ENCODE assay signal across 28 mouse cellular contexts in genomic region chr4:120180535-120180934, GRCm38 (mm10). TPM values are rescaled to one million over a fixed set of nuclear protein-coding genes. Genes with fewer than 3 reads are reported as not detected.
DNase-seq lines count a peak whose midpoint lies in the region; ATAC-seq and TF ChIP-seq lines count a peak whose summit lies in the region.
"Had no signal": no experiment of that assay in that cellular context is flagged by ENCODE, and none has a peak within 500 bp of the region (broad histone marks: within the 10 kb centered on the region; RNA-seq: fewer than 3 reads in every experiment).

No protein-coding gene starts in this region.

- no peak overlapping the region for H3K9ac ChIP-seq in midbrain, embryonic 11.5 days (ENCODE audit: low read length)
- H3K9ac ChIP-seq in intestine, embryonic 16.5 days (ENCODE audit: low read depth, low read length), result no peak overlapping the region
- H3K9ac ChIP-seq: embryonic facial prominence, embryonic 13.5 days; embryonic facial prominence, embryonic 15.5 days; forebrain, embryonic 12.5 days had no signal

- H3K4me2 ChIP-seq in midbrain, embryonic 11.5 days, result no peak overlapping the region
- no peak overlapping the region for H3K4me2 ChIP-seq in intestine, embryonic 16.5 days (ENCODE audit: low read depth, low read length)
- H3K4me2 ChIP-seq: embryonic facial prominence, embryonic 13.5 days; embryonic facial prominence, embryonic 15.5 days; forebrain, embryonic 12.5 days had no signal

- H3K4me1 ChIP-seq in midbrain, embryonic 11.5 days (ENCODE audit: control insufficient read depth, insufficient read depth, low read length), result no peaks in the 10 kb centered on the region
- peaks cover 12% of the 10 kb centered on the region for H3K4me1 ChIP-seq in midbrain, embryonic 10.5 days
- H3K4me1 ChIP-seq in intestine, embryonic 16.5 days (ENCODE audit: control insufficient read depth, insufficient read depth, low read length), result peaks cover 5% of the 10 kb centered on the region
- H3K4me1 ChIP-seq in small intestine, adult 2 months (ENCODE audit: control insufficient read depth, insufficient read depth, insufficient read length, low read length), result peaks cover 29% of the 10 kb centered on the region
- H3K4me1 ChIP-seq: embryonic facial prominence, embryonic 13.5 days; embryonic facial prominence, embryonic 15.5 days had no signal

- H3K27ac ChIP-seq in midbrain, embryonic 11.5 days (ENCODE audit: low read depth, low read length), result no peak overlapping the region
- no peak overlapping the region for H3K27ac ChIP-seq in midbrain, embryonic 10.5 days (replicated peaks)
- no peak overlapping the region for H3K27ac ChIP-seq in intestine, embryonic 16.5 days (ENCODE audit: low read length)
- peak overlapping the region; percentile 82 for H3K27ac ChIP-seq in small intestine, adult 2 months (ENCODE audit: insufficient read depth, low read depth, low read length)
- H3K27ac ChIP-seq: embryonic facial prominence, embryonic 13.5 days; embryonic facial prominence, embryonic 15.5 days; forebrain, embryonic 10.5 days; forebrain, embryonic 12.5 days had no signal

- H3K4me3 ChIP-seq in midbrain, embryonic 11.5 days (ENCODE audit: low read depth, low read length), result no peak overlapping the region
- H3K4me3 ChIP-seq in midbrain, embryonic 10.5 days, result no peak overlapping the region
- no peak overlapping the region for H3K4me3 ChIP-seq in intestine, embryonic 16.5 days (ENCODE audit: low read length)
- H3K4me3 ChIP-seq in small intestine, adult 2 months (ENCODE audit: low read depth, low read length), result no peak overlapping the region
- H3K4me3 ChIP-seq: embryonic facial prominence, embryonic 13.5 days; embryonic facial prominence, embryonic 15.5 days; erythroblast, embryonic 14.5 days; forebrain, embryonic 10.5 days; forebrain, embryonic 12.5 days had no signal

- no peak for TF ChIP-seq POLR2A in small intestine, adult 2 months (IDR thresholded peaks at IDR 0.05; ENCODE audit: low read depth, low read length)

- H3K27me3 ChIP-seq in midbrain, embryonic 11.5 days (ENCODE audit: control insufficient read depth, insufficient read depth, low read length), result no peaks in the 10 kb centered on the region
- H3K27me3 ChIP-seq in midbrain, embryonic 10.5 days (ENCODE audit: low read depth, poor library complexity, severe bottlenecking), result no peaks in the 10 kb centered on the region
- no peaks in the 10 kb centered on the region for H3K27me3 ChIP-seq in intestine, embryonic 16.5 days (replicated peaks; ENCODE audit: control insufficient read depth, insufficient read depth, low read length)
- no peaks in the 10 kb centered on the region for H3K27me3 ChIP-seq in small intestine, adult 2 months (ENCODE audit: control insufficient read depth, insufficient read depth, low read length)
- H3K27me3 ChIP-seq: embryonic facial prominence, embryonic 13.5 days; embryonic facial prominence, embryonic 15.5 days had no signal

- H3K9me3 ChIP-seq in midbrain, embryonic 11.5 days (ENCODE audit: control insufficient read depth, low read length), result no peaks in the 10 kb centered on the region
- H3K9me3 ChIP-seq in midbrain, embryonic 10.5 days (replicated peaks), result no peaks in the 10 kb centered on the region
- no peaks in the 10 kb centered on the region for H3K9me3 ChIP-seq in intestine, embryonic 16.5 days (ENCODE audit: control insufficient read depth, low read length)
- H3K9me3 ChIP-seq: embryonic facial prominence, embryonic 13.5 days; embryonic facial prominence, embryonic 15.5 days; forebrain, embryonic 10.5 days; forebrain, embryonic 12.5 days had no signal

- ATAC-seq in midbrain, embryonic 11.5 days (ENCODE audit: low FRiP score), result no peak
- peak; percentile 64 for ATAC-seq in intestine, embryonic 16.5 days
- ATAC-seq: forebrain, embryonic 14.5 days had no signal

- peak; percentile 8 for DNase-seq in midbrain, embryonic 11.5 days (ENCODE audit: low spot score, missing footprints)
- no peak for DNase-seq in midbrain, embryonic 10.5 days (ENCODE audit: low spot score)
- DNase-seq in natural killer cell, adult 2 months (ENCODE audit: low spot score in 2 of 2), result no peak
- DNase-seq in thymus, adult 18-20 months, result no peak
- DNase-seq in layer of hippocampus, adult 8-10 months (ENCODE audit: low spot score in 2 of 2), result no peak
- DNase-seq: adrenal gland, adult 2 months; adrenal gland, postnatal 10 days; adrenal gland, postnatal 25 days; cerebellum, adult 11 months; cerebellum, adult 18-20 months; cerebellum, adult 8-10 months; cerebellum, adult 9-11 months; cerebellum, postnatal 14 days; cerebellum, postnatal 36 days; embryo, embryonic 11 days had no signal

- H3K36me3 ChIP-seq in midbrain, embryonic 11.5 days (ENCODE audit: control insufficient read depth, insufficient read depth, low read length), result no peaks in the 10 kb centered on the region
- no peaks in the 10 kb centered on the region for H3K36me3 ChIP-seq in midbrain, embryonic 10.5 days
- H3K36me3 ChIP-seq in intestine, embryonic 16.5 days (ENCODE audit: control insufficient read depth, insufficient read depth, low read length), result no peaks in the 10 kb centered on the region
- H3K36me3 ChIP-seq in small intestine, adult 2 months (ENCODE audit: control insufficient read depth, insufficient read depth, low read length), result no peaks in the 10 kb centered on the region
- H3K36me3 ChIP-seq: embryonic facial prominence, embryonic 13.5 days; embryonic facial prominence, embryonic 15.5 days; forebrain, embryonic 10.5 days; forebrain, embryonic 12.5 days had no signal

- TF ChIP-seq CTCF in small intestine, adult 2 months (IDR thresholded peaks at IDR 0.05; ENCODE audit: extremely low read depth, insufficient read length, insufficient replicate concordance, low read depth, low read length), result peak; percentile 47; the same call in 1 of the 2 replicates

RNA-seq across cellular contexts. Expression of gene Edn2, which starts 19.5 kb away (rescaled TPM):
- polyA plus RNA-seq in midbrain, embryonic 11.5 days (2014; fragmentation: Nextera tagmentation; extraction: Ambion mirVana), result not detected in 2 replicates
- polyA plus RNA-seq in midbrain, embryonic 10.5 days (2016; fragmentation: Nextera tagmentation; extraction: Ambion mirVana), result not detected in 2 replicates
- 5.3 and 5.8 TPM in 2 replicates for polyA plus RNA-seq in intestine, embryonic 16.5 days (2015; fragmentation: Nextera tagmentation; extraction: Ambion mirVana)
- 16.5 and 51.5 TPM in 2 replicates for polyA plus RNA-seq in small intestine, adult 2 months (2012; rRNA removed)
- total RNA-seq in layer of hippocampus, adult 8-10 months (2022), result not detected
- total RNA-seq: adrenal gland, adult 2 months; adrenal gland, postnatal 10 days; adrenal gland, postnatal 25 days; adrenal gland, postnatal 4 days; common myeloid progenitor, adult 5-6 weeks; MEL had no signal
- polyA plus RNA-seq: adrenal gland, adult 2 months; brain, embryonic 14.5 days; C2C12; erythroblast, embryonic 14.5 days; forebrain, embryonic 10.5 days; forebrain, embryonic 12.5 days had no signal
